Mouse (Mus musculus) cortical plate, adult 2 months (tissue): Measurements from ENCODE around the gene Htr5b.

ENCODE experiments used
- CTCF ChIP-seq: fragments of 200-500 bp; IDR thresholded peaks from 2 replicates; pipeline ENCODE4 v1.5.1; 2011; ENCODE audit warnings: mild to moderate bottlenecking, control low read depth, low read length; ENCODE audit not compliant: insufficient read depth; ENCODE audit errors: extremely low read depth
- POLR2A ChIP-seq: fragments of 200-500 bp; IDR thresholded peaks from 2 replicates; pipeline ENCODE4 v1.6.1; 2011; ENCODE audit warnings: mild to moderate bottlenecking, low read length, control low read depth; ENCODE audit not compliant: insufficient read depth; ENCODE audit errors: extremely low read depth

GRCm38 (mm10) chr1:121567521-121568489, 39.5 kb upstream of the Htr5b start, which contains the start of gene Ddx18:
- TF ChIP-seq CTCF (peak; percentile 69), POLR2A (no peak; the same call in none of the 2 replicates)
